Mouse (Mus musculus): ENCODE measurements around the gene Zmiz2.

GRCm38 (mm10) chr11:6411684-6412083 is 22.8 kb downstream of the Zmiz2 start:
- no peak for TF ChIP-seq GATA1 (IDR thresholded peaks at IDR 0.05; ENCODE audit: borderline replicate concordance, low read length)
- no peak for TF ChIP-seq FLI1 (IDR thresholded peaks at IDR 0.05; ENCODE audit: low read length)

Measured in megakaryocyte, embryonic 14.5 days (primary cell).